Mouse (Mus musculus): ENCODE results near the gene Gsdme.

The Gsdme gene

GRCm38 (mm10) chr6:50263670-50264069 is at the start of gene Gsdme:
Gene Gsdme, minus strand, starts transcription at chr6:50263862.
- DNase-seq = no peak

- DNase-seq = peak; percentile 69
These were observed 49.0 kb upstream of the Gsdme start for GRCm38 (mm10) chr6:50312647-50313046.

- DNase-seq = peak; percentile 16
These were observed 45.4 kb upstream of the Gsdme start for GRCm38 (mm10) chr6:50309019-50309418.

GRCm38 (mm10) chr6:50306625-50307024 is 43.0 kb upstream of the Gsdme start:
- DNase-seq = no peak

- peak; percentile 72 for DNase-seq
These were observed 41.4 kb upstream of the Gsdme start for GRCm38 (mm10) chr6:50304949-50305491.

GRCm38 (mm10) chr6:50301121-50301520 is 37.5 kb upstream of the Gsdme start:
- DNase-seq = no peak

- DNase-seq = no peak
These were observed 37.0 kb upstream of the Gsdme start for GRCm38 (mm10) chr6:50300622-50301021.

- peak; percentile 12 for DNase-seq
These were observed 35.4 kb upstream of the Gsdme start for GRCm38 (mm10) chr6:50299071-50299470.

GRCm38 (mm10) chr6:50297671-50298070 is 34.0 kb upstream of the Gsdme start:
- no peak for DNase-seq

- no peak for DNase-seq
These were observed 31.5 kb upstream of the Gsdme start for GRCm38 (mm10) chr6:50295136-50295535.

GRCm38 (mm10) chr6:50294128-50294527 is 30.5 kb upstream of the Gsdme start:
- DNase-seq = peak; percentile 53

- peak; percentile 13 for DNase-seq
These were observed 28.0 kb upstream of the Gsdme start for GRCm38 (mm10) chr6:50291650-50292049.

- DNase-seq = no peak
These were observed 23.2 kb upstream of the Gsdme start for GRCm38 (mm10) chr6:50286881-50287280.

- no peak for DNase-seq
These were observed 16.0 kb upstream of the Gsdme start for GRCm38 (mm10) chr6:50279642-50280041.

GRCm38 (mm10) chr6:50273947-50274346 is 10.3 kb upstream of the Gsdme start:
- no peak for DNase-seq

GRCm38 (mm10) chr6:50273416-50273815 is 9.8 kb upstream of the Gsdme start:
- no peak for DNase-seq

GRCm38 (mm10) chr6:50262310-50262709 is 1.4 kb downstream of the Gsdme start:
- DNase-seq = no peak

- no peak for DNase-seq
These were observed 1.8 kb downstream of the Gsdme start for GRCm38 (mm10) chr6:50261922-50262261.

- peak; percentile 71 for DNase-seq
These were observed 2.3 kb downstream of the Gsdme start for GRCm38 (mm10) chr6:50261201-50261921.

GRCm38 (mm10) chr6:50255356-50255755 is 8.3 kb downstream of the Gsdme start:
- DNase-seq = no peak

GRCm38 (mm10) chr6:50254723-50255184 is 8.9 kb downstream of the Gsdme start:
- no peak for DNase-seq

- peak; percentile 25 for DNase-seq
These were observed 11.0 kb downstream of the Gsdme start for GRCm38 (mm10) chr6:50252690-50253089.

- no peak for DNase-seq
These were observed 15.9 kb downstream of the Gsdme start for GRCm38 (mm10) chr6:50247791-50248190.

- no peak for DNase-seq
These were observed 16.3 kb downstream of the Gsdme start for GRCm38 (mm10) chr6:50247356-50247755.

GRCm38 (mm10) chr6:50244967-50245366 is 18.7 kb downstream of the Gsdme start:
- DNase-seq = no peak

All from liver (tissue).